Mouse (Mus musculus) liver, embryonic 16.5 days (tissue): ENCODE results near the gene Tmeff2. TPM values are rescaled to one million over a fixed set of nuclear protein-coding genes. Genes with fewer than 3 reads are reported as not detected.
A peak's percentile ranks its signal among the peaks of the same experiment; 100 is the strongest.
"Not testable (repeated sequence)": the region's sequence is repeated elsewhere in the genome, so short reads cannot be mapped to it uniquely, and the experiment has no call there.

Experiments used
- ATAC-seq: fragments of 200-750 bp; cut with Nextera tagmentation; 2 replicates; pipeline ENCODE4 v1.8.0; 2017; ENCODE audit warnings: low read depth, mild to moderate bottlenecking, moderate number of reproducible peaks, moderate library complexity
- H3K27ac ChIP-seq: fragments of 300-500 bp; sonication (generic); 2 replicates; pipeline ENCODE4 v1.5.1; 2014; ENCODE audit warnings: mild to moderate bottlenecking, low read length
- H3K27me3 ChIP-seq: fragments of 300-500 bp; sonication (generic); 2 replicates; pipeline ENCODE4 v1.6.1; 2014; ENCODE audit warnings: low read depth, low read length, mixed read lengths; ENCODE audit not compliant: control insufficient read depth, insufficient read depth
- H3K36me3 ChIP-seq: fragments of 300-500 bp; sonication (generic); 2 replicates; pipeline ENCODE4 v1.6.1; 2014; ENCODE audit warnings: mild to moderate bottlenecking; ENCODE audit not compliant: control insufficient read depth, insufficient read depth
- H3K4me1 ChIP-seq: fragments of 300-500 bp; sonication (generic); 2 replicates; pipeline ENCODE4 v1.6.1; 2014; ENCODE audit warnings: low read depth, low read length, mixed read lengths; ENCODE audit not compliant: control insufficient read depth
- H3K4me2 ChIP-seq: fragments of 300-500 bp; sonication (generic); 2 replicates; pipeline ENCODE4 v1.6.1; 2014; ENCODE audit warnings: low read depth, low read length, mixed read lengths
- H3K4me3 ChIP-seq: fragments of 300-500 bp; sonication (generic); 2 replicates; pipeline ENCODE4 v1.5.1; 2014; ENCODE audit warnings: low read depth, mild to moderate bottlenecking, low read length
- H3K9ac ChIP-seq: fragments of 300-500 bp; sonication (generic); 2 replicates; pipeline ENCODE4 v1.6.1; 2014; ENCODE audit warnings: low read depth, low read length
- H3K9me3 ChIP-seq: fragments of 300-500 bp; sonication (generic); replicated peaks from 2 replicates; pipeline ENCODE4 v1.6.1; 2016; ENCODE audit warnings: low read length; ENCODE audit not compliant: control insufficient read depth
- WGBS: fragments of 180-500 bp; shearing (Covaris S2); extraction: QIAGEN DNeasy Blood & Tissue Kit; methylation state at CpG from one replicate; pipeline ENCODE4 v1.1.7; 2014; ENCODE audit not compliant: insufficient replicate concordance; 5-methylcytosine and 5-hydroxymethylcytosine counted together
- polyA plus RNA-seq: library from polyadenylated mRNA; unstranded; fragments of >200 nt; fragmentation: Nextera tagmentation; extraction: Ambion mirVana; gene quantifications from 2 replicates; pipeline ENCODE4 v1.2.1, GENCODE M21; 2015

Tmeff2 gene
- 0.54 and 0.66 TPM in 2 replicates for polyA plus RNA-seq

GRCm38 (mm10) chr1:50900386-50900785 lies at the start of gene Tmeff2:
TSS of gene Tmeff2 (plus strand) at chr1:50900647.
- not testable (repeated sequence) for H3K9ac ChIP-seq, H3K36me3 ChIP-seq, H3K4me2 ChIP-seq, H3K27me3 ChIP-seq, H3K27ac ChIP-seq, H3K9me3 ChIP-seq, H3K4me3 ChIP-seq, H3K4me1 ChIP-seq, ATAC-seq
- WGBS, result 74% methylated on average over 9 of the region's 9 CpGs

GRCm38 (mm10) chr1:50861515-50861914 lies 38.9 kb upstream of the Tmeff2 start:
- Histone ChIP-seq H3K4me3 (no peak overlapping the region), H3K9ac (no peak overlapping the region), H3K36me3 (no peaks in the 10 kb centered on the region), H3K27me3 (no peaks in the 10 kb centered on the region), H3K4me1 (no peaks in the 10 kb centered on the region), H3K4me2 (no peak overlapping the region), H3K9me3 (no peaks in the 10 kb centered on the region), H3K27ac (no peak overlapping the region)
- no peak for ATAC-seq
- 56% methylated on average over 2 of the region's 2 CpGs for WGBS

DNA sequence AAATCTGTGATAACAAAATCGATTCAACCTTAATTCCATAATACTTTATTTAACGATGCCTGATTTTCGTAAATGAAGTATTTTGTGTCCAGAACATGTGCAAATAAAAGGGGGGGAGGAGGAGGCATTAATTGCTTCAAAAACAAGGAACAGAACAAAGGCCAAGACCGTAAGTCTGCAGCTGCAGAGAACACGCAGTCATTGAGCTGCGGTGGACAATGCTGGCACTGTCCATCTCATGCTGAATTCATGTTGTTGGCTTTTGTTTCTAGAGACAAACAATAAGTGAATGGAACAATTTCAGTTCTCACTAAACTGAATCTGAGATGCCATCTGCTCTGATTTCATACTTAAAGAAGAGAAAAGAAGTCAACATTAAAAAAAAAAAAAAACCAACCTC lies 2.8 kb upstream of the Tmeff2 start:
- Histone ChIP-seq H3K27ac (no peak overlapping the region), H3K9ac (no peak overlapping the region), H3K4me2 (no peak overlapping the region), H3K27me3 (no peaks in the 10 kb centered on the region), H3K9me3 (no peaks in the 10 kb centered on the region), H3K36me3 (no peaks in the 10 kb centered on the region), H3K4me3 (no peak overlapping the region), H3K4me1 (no peaks in the 10 kb centered on the region)
- no peak for ATAC-seq
- WGBS, result 71% methylated on average over 6 of the region's 6 CpGs

- no peaks in the 10 kb centered on the region for H3K9me3 ChIP-seq
- no peak overlapping the region for H3K4me2 ChIP-seq
- H3K4me1 ChIP-seq, result no peaks in the 10 kb centered on the region; the same call in 1 of the 2 replicates
- ATAC-seq, result no peak
- H3K4me3 ChIP-seq, result no peak overlapping the region
- whole genome bisulfite sequencing, result 32% methylated on average over 5 of the region's 5 CpGs
- no peak overlapping the region for H3K9ac ChIP-seq
- no peak overlapping the region for H3K27ac ChIP-seq
- no peaks in the 10 kb centered on the region for H3K36me3 ChIP-seq
- H3K27me3 ChIP-seq, result peaks cover 38% of the 10 kb centered on the region
Observed at GRCm38 (mm10) chr1:50924838-50925355, 24.4 kb downstream of the Tmeff2 start.

DNA sequence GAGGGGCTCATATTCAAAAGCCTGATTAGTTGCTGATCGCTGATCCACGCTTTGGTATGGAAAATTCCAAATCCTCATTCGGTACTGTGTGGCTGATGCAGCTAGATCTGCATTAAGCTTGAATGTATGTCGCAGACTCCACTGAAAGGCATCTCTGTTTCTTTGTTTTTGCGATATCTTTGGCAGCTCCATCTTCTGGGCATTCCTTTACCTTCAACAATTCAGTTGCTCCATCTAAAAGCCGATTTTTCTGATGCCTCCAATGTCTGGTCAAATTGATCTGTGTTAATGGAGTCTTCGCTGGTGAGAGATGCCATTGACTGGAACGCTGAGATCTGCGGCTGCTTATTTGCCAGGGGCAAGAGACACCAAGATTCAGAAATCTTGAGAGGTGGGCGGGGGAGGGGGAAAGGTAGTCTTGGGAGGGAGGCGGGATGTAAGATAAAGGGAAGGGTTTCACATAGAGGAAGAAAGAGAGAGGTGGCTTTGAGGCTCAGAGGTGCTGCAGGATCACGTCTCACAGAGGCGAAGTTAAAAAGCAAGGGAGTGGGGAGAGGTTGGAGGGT lies 25.0 kb downstream of the Tmeff2 start:
- H3K4me2 ChIP-seq, result no peak overlapping the region
- H3K9me3 ChIP-seq, result no peaks in the 10 kb centered on the region
- H3K9ac ChIP-seq, result no peak overlapping the region
- H3K4me3 ChIP-seq, result no peak overlapping the region
- ATAC-seq, result no peak
- 11% methylated on average over 13 of the region's 13 CpGs for WGBS
- no peak overlapping the region for H3K27ac ChIP-seq
- H3K4me1 ChIP-seq, result no peaks in the 10 kb centered on the region; the same call in 1 of the 2 replicates
- peaks cover 38% of the 10 kb centered on the region for H3K27me3 ChIP-seq
- H3K36me3 ChIP-seq, result no peaks in the 10 kb centered on the region

DNA sequence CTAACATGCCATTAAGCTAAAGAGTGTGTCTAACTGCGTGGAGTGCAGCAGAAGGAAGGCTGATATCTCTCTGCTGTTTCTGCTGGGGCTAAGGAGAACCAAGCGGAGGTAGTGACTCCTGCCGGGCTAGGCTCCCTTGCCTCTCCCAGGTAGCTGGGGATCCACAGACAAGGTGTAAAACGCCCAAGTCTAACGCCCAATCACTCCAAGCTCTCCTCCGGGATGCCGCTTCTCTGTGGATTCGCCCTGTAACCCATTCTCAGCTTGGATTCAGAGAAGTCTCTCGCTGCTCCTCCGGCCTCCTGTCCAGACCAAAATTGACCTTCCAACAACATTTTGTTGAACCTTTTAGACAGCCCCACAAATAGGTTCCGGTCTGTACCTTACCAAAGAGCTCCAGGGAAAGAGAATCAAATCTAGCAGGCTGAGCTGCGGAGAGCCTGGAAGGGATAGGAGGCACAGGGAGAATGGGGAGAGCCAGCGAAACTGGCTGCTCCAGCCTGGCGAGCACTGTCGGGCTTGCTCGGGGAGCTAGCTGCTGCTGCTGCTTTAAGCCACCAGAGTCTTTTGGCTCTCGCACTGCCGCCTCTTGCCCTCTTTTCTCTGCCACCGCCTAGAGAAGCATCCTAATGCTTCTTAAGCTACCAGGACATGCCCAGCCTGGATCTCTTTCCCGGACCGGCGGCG lies 26.1 kb downstream of the Tmeff2 start:
- H3K36me3 ChIP-seq, result no peaks in the 10 kb centered on the region
- no peak overlapping the region for H3K9ac ChIP-seq
- no peaks in the 10 kb centered on the region; the same call in 1 of the 2 replicates for H3K4me1 ChIP-seq
- peak overlapping the region; percentile 68 for H3K4me2 ChIP-seq
- H3K9me3 ChIP-seq, result no peaks in the 10 kb centered on the region
- peaks cover 38% of the 10 kb centered on the region for H3K27me3 ChIP-seq
- ATAC-seq, result 0 out of 2 replicates have a peak, but pooled peaks have one; percentile 27
- no peak overlapping the region for H3K27ac ChIP-seq
- H3K4me3 ChIP-seq, result peak overlapping the region; percentile 51
- 2% methylated on average over 23 of the region's 23 CpGs for WGBS

GRCm38 (mm10) chr1:50927077-50927611 lies 26.7 kb downstream of the Tmeff2 start:
- H3K27me3 ChIP-seq, result peaks cover 38% of the 10 kb centered on the region
- H3K4me2 ChIP-seq, result peak overlapping the region; percentile 68
- no peak overlapping the region for H3K27ac ChIP-seq
- H3K9ac ChIP-seq, result no peak overlapping the region
- H3K4me3 ChIP-seq, result peak overlapping the region; percentile 51
- peak; percentile 74 for ATAC-seq
- no peaks in the 10 kb centered on the region; the same call in 1 of the 2 replicates for H3K4me1 ChIP-seq
- no peaks in the 10 kb centered on the region for H3K9me3 ChIP-seq
- no peaks in the 10 kb centered on the region for H3K36me3 ChIP-seq
- 1% methylated on average over 36 of the region's 37 CpGs for WGBS

GRCm38 (mm10) chr1:50927679-50928187 lies 27.3 kb downstream of the Tmeff2 start:
- H3K9ac ChIP-seq, result no peak overlapping the region
- H3K4me1 ChIP-seq, result no peaks in the 10 kb centered on the region; the same call in 1 of the 2 replicates
- ATAC-seq, result no peak
- under 1% methylated on average over 32 of the region's 35 CpGs for WGBS
- no peak overlapping the region for H3K27ac ChIP-seq
- no peaks in the 10 kb centered on the region for H3K36me3 ChIP-seq
- H3K9me3 ChIP-seq, result no peaks in the 10 kb centered on the region
- peaks cover 38% of the 10 kb centered on the region for H3K27me3 ChIP-seq
- peak overlapping the region; percentile 51 for H3K4me3 ChIP-seq
- peak overlapping the region; percentile 68 for H3K4me2 ChIP-seq

DNA sequence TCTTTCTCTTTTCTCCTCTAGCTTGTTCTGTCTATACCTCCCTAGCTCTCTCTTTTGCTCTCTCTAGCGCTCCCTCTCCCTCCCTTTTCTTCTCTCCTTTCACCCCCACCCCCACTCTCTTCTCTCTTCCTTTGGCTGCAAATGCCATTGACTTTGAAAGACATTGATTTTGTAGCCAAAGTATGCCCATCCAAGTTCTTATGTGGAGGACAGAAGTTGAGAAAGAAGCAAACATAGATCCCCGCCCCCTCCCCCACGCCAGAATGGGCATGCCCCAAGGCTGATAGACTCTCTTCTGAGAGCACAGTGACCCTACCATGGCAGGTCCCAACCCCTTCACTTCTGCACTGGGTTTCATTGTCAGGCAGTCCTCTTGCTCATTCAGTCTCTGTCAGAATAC lies 28.3 kb downstream of the Tmeff2 start:
- H3K27ac ChIP-seq, result no peak overlapping the region
- peaks cover 38% of the 10 kb centered on the region for H3K27me3 ChIP-seq
- no peaks in the 10 kb centered on the region for H3K36me3 ChIP-seq
- H3K4me3 ChIP-seq, result no peak overlapping the region
- 22% methylated on average over 3 of the region's 3 CpGs for WGBS
- H3K9ac ChIP-seq, result no peak overlapping the region
- no peak for ATAC-seq
- H3K4me1 ChIP-seq, result no peaks in the 10 kb centered on the region; the same call in 1 of the 2 replicates
- H3K9me3 ChIP-seq, result no peaks in the 10 kb centered on the region
- H3K4me2 ChIP-seq, result no peak overlapping the region
